Mouse (Mus musculus) myocyte (in vitro differentiated cells): ENCODE measurements around the gene Snap47.
A peak's percentile ranks its signal among the peaks of the same experiment; 100 is the strongest.

Experiments
- CEBPB ChIP-seq: IDR thresholded peaks from 2 replicates; pipeline ENCODE4 v1.6.1; 2011; ENCODE audit warnings: mild to moderate bottlenecking, moderate library complexity; ENCODE audit not compliant: poor library complexity, insufficient read depth, severe bottlenecking
- MAX ChIP-seq: IDR thresholded peaks from one replicate; pipeline ENCODE4 v1.6.1; 2011; ENCODE audit warnings: low read depth, mild to moderate bottlenecking, control low read depth
- MYOD1 ChIP-seq, 3 experiments: IDR thresholded peaks; one replicate each; pipeline ENCODE4 v1.6.1; 2011; ENCODE audit warnings: control low read depth in 2 of 3, low read depth in 2 of 3, mild to moderate bottlenecking in 2 of 3, moderate library complexity in 1 of 3; ENCODE audit not compliant: insufficient read length in 2 of 3, control insufficient read depth in 1 of 3
- POLR2A ChIP-seq: IDR thresholded peaks from one replicate; pipeline ENCODE4 v1.6.1; 2011; ENCODE audit warnings: low read depth, mild to moderate bottlenecking, control low read depth, moderate library complexity; ENCODE audit not compliant: insufficient read length
- POLR2AphosphoS2 ChIP-seq: IDR thresholded peaks from one replicate; pipeline ENCODE4 v1.6.1; 2011; ENCODE audit warnings: low read depth, control low read depth; ENCODE audit not compliant: insufficient read length
- SRF ChIP-seq: IDR thresholded peaks from one replicate; pipeline ENCODE4 v1.6.1; 2011; ENCODE audit warnings: low read depth; ENCODE audit not compliant: control insufficient read depth, insufficient read length
- TCF12 ChIP-seq: IDR thresholded peaks from one replicate; pipeline ENCODE4 v1.6.1; 2011; ENCODE audit warnings: mild to moderate bottlenecking, control low read depth; ENCODE audit not compliant: poor library complexity, insufficient read depth, severe bottlenecking
- USF1 ChIP-seq: IDR thresholded peaks from one replicate; pipeline ENCODE4 v1.6.1; 2011; ENCODE audit warnings: low read depth, mild to moderate bottlenecking, control low read depth, moderate library complexity

DNA sequence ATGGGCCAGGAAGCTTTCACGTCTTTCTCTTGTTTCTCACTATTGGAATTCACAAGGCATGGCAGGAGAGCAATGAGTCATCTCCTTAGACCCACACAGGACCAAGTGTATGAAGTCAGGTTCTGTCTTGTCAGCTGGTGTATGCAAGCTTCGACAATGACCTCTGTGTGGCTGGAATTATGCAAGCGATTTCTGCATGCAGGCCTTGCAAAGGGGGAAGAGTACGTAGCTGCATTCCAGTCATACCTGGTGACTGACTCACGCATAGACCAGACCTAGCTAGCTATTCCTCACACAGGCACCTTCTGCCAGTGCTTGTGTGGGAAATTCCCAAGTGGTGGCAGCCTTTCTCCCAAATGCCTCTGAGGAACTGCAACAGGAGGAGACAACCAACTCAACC, 8.0 kb upstream of the Snap47 start:
- peak; percentile 20 for TF ChIP-seq POLR2AphosphoS2
- TF ChIP-seq MYOD1 (IDR thresholded peaks at IDR 0.05; ENCODE audit: control insufficient read depth in 1 of 3, insufficient read length in 2 of 3, low read depth in 2 of 3): peak in 1 of 3 experiments; percentile 38
- no peak for TF ChIP-seq POLR2A
- no peak for TF ChIP-seq MAX
- peak; percentile 2 for TF ChIP-seq USF1
- peak; percentile 4 for TF ChIP-seq TCF12
- TF ChIP-seq CEBPB: peak; percentile 73
- TF ChIP-seq SRF: no peak
